Mouse (Mus musculus) midbrain, embryonic 11.5 days (tissue): ENCODE measurements around the gene Ncam1. TPM values are rescaled to one million over a fixed set of nuclear protein-coding genes. Genes with fewer than 3 reads are reported as not detected.

ENCODE experiments used
- ATAC-seq: fragments of 200-750 bp; cut with Nextera tagmentation; 2 replicates; pipeline ENCODE4 v1.8.0; 2017; ENCODE audit warnings: moderate TSS enrichment, moderate library complexity; ENCODE audit not compliant: low FRiP score
- DNase-seq: peaks from one replicate; pipeline ENCODE4 v3.0.0; 2015; ENCODE audit warnings: low spot score; ENCODE audit errors: missing footprints
- H3K27ac ChIP-seq: fragments of 300-500 bp; sonication (generic); 2 replicates; pipeline ENCODE4 v1.5.1; 2014; ENCODE audit warnings: low read depth, low read length
- H3K27me3 ChIP-seq: fragments of 300-500 bp; sonication (generic); 2 replicates; pipeline ENCODE4 v1.6.1; 2014; ENCODE audit warnings: mild to moderate bottlenecking, low read length, moderate library complexity, mixed read lengths; ENCODE audit not compliant: control insufficient read depth, insufficient read depth
- H3K36me3 ChIP-seq: fragments of 300-500 bp; sonication (generic); 2 replicates; pipeline ENCODE4 v1.6.1; 2014; ENCODE audit warnings: mild to moderate bottlenecking, low read length, moderate library complexity, mixed read lengths; ENCODE audit not compliant: control insufficient read depth, insufficient read depth
- H3K4me1 ChIP-seq: fragments of 300-500 bp; sonication (generic); 2 replicates; pipeline ENCODE4 v1.6.1; 2014; ENCODE audit warnings: low read length; ENCODE audit not compliant: control insufficient read depth, insufficient read depth
- H3K4me2 ChIP-seq: fragments of 300-500 bp; sonication (generic); 2 replicates; pipeline ENCODE4 v1.6.1; 2014; ENCODE audit warnings: mild to moderate bottlenecking, moderate library complexity
- H3K4me3 ChIP-seq: fragments of 300-500 bp; sonication (generic); 2 replicates; pipeline ENCODE4 v1.5.1; 2014; ENCODE audit warnings: low read depth, low read length
- H3K9ac ChIP-seq: fragments of 300-500 bp; sonication (generic); 2 replicates; pipeline ENCODE4 v1.6.1; 2014; ENCODE audit warnings: low read length
- H3K9me3 ChIP-seq: fragments of 300-500 bp; sonication (generic); 2 replicates; pipeline ENCODE4 v1.6.1; 2016; ENCODE audit warnings: low read length; ENCODE audit not compliant: control insufficient read depth
- WGBS: fragments of 180-500 bp; shearing (Covaris S2); extraction: QIAGEN DNeasy Blood & Tissue Kit; methylation state at CpG from one replicate; pipeline ENCODE4 v1.1.7; 2014; 5-methylcytosine and 5-hydroxymethylcytosine counted together
- polyA plus RNA-seq: library from polyadenylated mRNA; unstranded; fragments of >200 nt; fragmentation: Nextera tagmentation; extraction: Ambion mirVana; gene quantifications from 2 replicates; pipeline ENCODE4 v1.2.1, GENCODE M21; 2014

The Ncam1 gene
- polyA plus RNA-seq, 1 experiment from 2014 or later, result 107 TPM

GRCm38 (mm10) chr9:49679270-49679669, 119.5 kb downstream of the Ncam1 start:
- WGBS, result 57% methylated on average over 3 of the region's 3 CpGs
- Histone ChIP-seq H3K4me2 (no peak overlapping the region), H3K9ac (no peak overlapping the region), H3K27me3 (no peaks in the 10 kb centered on the region), H3K27ac (no peak overlapping the region), H3K9me3 (no peaks in the 10 kb centered on the region), H3K36me3 (no peaks in the 10 kb centered on the region), H3K4me3 (no peak overlapping the region), H3K4me1 (no peaks in the 10 kb centered on the region)
- ATAC-seq, result no peak
- no peak for DNase-seq

GRCm38 (mm10) chr9:49675696-49676465, 122.8 kb downstream of the Ncam1 start:
- Histone ChIP-seq H3K4me2 (no peak overlapping the region), H3K4me1 (peaks cover 8% of the 10 kb centered on the region; the same call in 1 of the 2 replicates), H3K4me3 (no peak overlapping the region), H3K27me3 (no peaks in the 10 kb centered on the region), H3K27ac (no peak overlapping the region), H3K9me3 (no peaks in the 10 kb centered on the region), H3K9ac (no peak overlapping the region), H3K36me3 (no peaks in the 10 kb centered on the region)
- ATAC-seq (no peak), DNase-seq (peak; percentile 79)
- 85% methylated on average over 9 of the region's 9 CpGs for WGBS

- ATAC-seq (no peak), DNase-seq (no peak)
- H3K9ac ChIP-seq, result no peak overlapping the region
- no peaks in the 10 kb centered on the region for H3K36me3 ChIP-seq
- no peaks in the 10 kb centered on the region for H3K9me3 ChIP-seq
- no peak overlapping the region for H3K4me2 ChIP-seq
- WGBS, result 37% methylated on average over 6 of the region's 6 CpGs
- peaks cover 8% of the 10 kb centered on the region; the same call in 1 of the 2 replicates for H3K4me1 ChIP-seq
- H3K4me3 ChIP-seq, result no peak overlapping the region
- H3K27ac ChIP-seq, result no peak overlapping the region
- H3K27me3 ChIP-seq, result no peaks in the 10 kb centered on the region
These were observed 126.0 kb downstream of the Ncam1 start for GRCm38 (mm10) chr9:49672646-49673199.

GRCm38 (mm10) chr9:49667066-49667465, 131.7 kb downstream of the Ncam1 start:
- no peaks in the 10 kb centered on the region for H3K27me3 ChIP-seq
- H3K36me3 ChIP-seq, result no peaks in the 10 kb centered on the region
- H3K4me2 ChIP-seq, result no peak overlapping the region
- H3K4me3 ChIP-seq, result no peak overlapping the region
- no peak for DNase-seq
- no peak overlapping the region for H3K27ac ChIP-seq
- no peak overlapping the region for H3K9ac ChIP-seq
- H3K9me3 ChIP-seq, result no peaks in the 10 kb centered on the region; the same call in 1 of the 2 replicates
- H3K4me1 ChIP-seq, result no peaks in the 10 kb centered on the region
- ATAC-seq, result no peak

- Histone ChIP-seq H3K4me1 (no peaks in the 10 kb centered on the region), H3K9ac (no peak overlapping the region), H3K4me3 (no peak overlapping the region), H3K27ac (no peak overlapping the region), H3K9me3 (no peaks in the 10 kb centered on the region; the same call in 1 of the 2 replicates), H3K4me2 (no peak overlapping the region), H3K36me3 (no peaks in the 10 kb centered on the region), H3K27me3 (no peaks in the 10 kb centered on the region)
- 67% methylated on average over 5 of the region's 5 CpGs for WGBS
- ATAC-seq (no peak), DNase-seq (no peak)
These were observed 133.4 kb downstream of the Ncam1 start for GRCm38 (mm10) chr9:49665361-49665760.

GRCm38 (mm10) chr9:49663927-49664320, 134.8 kb downstream of the Ncam1 start:
- Histone ChIP-seq H3K4me2 (no peak overlapping the region), H3K4me1 (no peaks in the 10 kb centered on the region), H3K27ac (no peak overlapping the region), H3K27me3 (no peaks in the 10 kb centered on the region), H3K36me3 (no peaks in the 10 kb centered on the region), H3K9me3 (no peaks in the 10 kb centered on the region; the same call in 1 of the 2 replicates), H3K9ac (no peak overlapping the region), H3K4me3 (no peak overlapping the region)
- no peak for DNase-seq
- WGBS, result 93% methylated on average over 8 of the region's 8 CpGs
- ATAC-seq, result no peak

- Histone ChIP-seq H3K4me2 (no peak overlapping the region), H3K27me3 (no peaks in the 10 kb centered on the region), H3K4me3 (no peak overlapping the region), H3K9ac (no peak overlapping the region), H3K9me3 (no peaks in the 10 kb centered on the region; the same call in 1 of the 2 replicates), H3K27ac (no peak overlapping the region), H3K36me3 (no peaks in the 10 kb centered on the region), H3K4me1 (no peaks in the 10 kb centered on the region)
- DNase-seq, result no peak
- 84% methylated on average over 8 of the region's 8 CpGs for WGBS
- ATAC-seq, result no peak
These were observed 135.5 kb downstream of the Ncam1 start for GRCm38 (mm10) chr9:49662958-49663926.

- WGBS, result 72% methylated on average over 2 of the region's 2 CpGs
- Histone ChIP-seq H3K27me3 (no peaks in the 10 kb centered on the region), H3K9ac (no peak overlapping the region), H3K27ac (no peak overlapping the region), H3K4me3 (no peak overlapping the region), H3K4me2 (no peak overlapping the region), H3K4me1 (no peaks in the 10 kb centered on the region), H3K36me3 (no peaks in the 10 kb centered on the region), H3K9me3 (no peaks in the 10 kb centered on the region)
- DNase-seq (no peak), ATAC-seq (no peak)
These were observed 137.2 kb downstream of the Ncam1 start for GRCm38 (mm10) chr9:49661480-49661879.
